Mouse (Mus musculus) intestine, embryonic 16.5 days (tissue): ENCODE measurements around the gene Adssl1. TPM values are rescaled to one million over a fixed set of nuclear protein-coding genes. Genes with fewer than 3 reads are reported as not detected.

Source experiments
- ATAC-seq: fragments of 200-750 bp; cut with Nextera tagmentation; 2 replicates; pipeline ENCODE4 v1.8.0; 2017; ENCODE audit warnings: moderate TSS enrichment, moderate library complexity
- H3K27ac ChIP-seq: fragments of 300-500 bp; sonication (generic); 2 replicates; pipeline ENCODE4 v1.5.1; 2014; ENCODE audit warnings: mild to moderate bottlenecking, low read length
- H3K27me3 ChIP-seq: fragments of 300-500 bp; sonication (generic); replicated peaks from 2 replicates; pipeline ENCODE4 v1.6.1; 2014; ENCODE audit warnings: low read length, control low read depth, mixed read lengths; ENCODE audit not compliant: control insufficient read depth, insufficient read depth
- H3K36me3 ChIP-seq: fragments of 300-500 bp; sonication (generic); 2 replicates; pipeline ENCODE4 v1.6.1; 2014; ENCODE audit warnings: low read length, control low read depth; ENCODE audit not compliant: control insufficient read depth, insufficient read depth
- H3K4me1 ChIP-seq: fragments of 300-500 bp; sonication (generic); 2 replicates; pipeline ENCODE4 v1.6.1; 2014; ENCODE audit warnings: low read length, control low read depth, mixed read lengths; ENCODE audit not compliant: control insufficient read depth, insufficient read depth
- H3K4me2 ChIP-seq: fragments of 300-500 bp; sonication (generic); 2 replicates; pipeline ENCODE4 v1.6.1; 2014; ENCODE audit warnings: low read depth, low read length, control low read depth
- H3K4me3 ChIP-seq: fragments of 300-500 bp; sonication (generic); 2 replicates; pipeline ENCODE4 v1.5.1; 2014; ENCODE audit warnings: mild to moderate bottlenecking, low read length
- H3K9ac ChIP-seq: fragments of 300-500 bp; sonication (generic); 2 replicates; pipeline ENCODE4 v1.6.1; 2014; ENCODE audit warnings: low read depth, low read length
- H3K9me3 ChIP-seq: fragments of 300-500 bp; sonication (generic); 2 replicates; pipeline ENCODE4 v1.6.1; 2016; ENCODE audit warnings: low read length, control low read depth; ENCODE audit not compliant: control insufficient read depth
- WGBS: fragments of 180-500 bp; shearing (Covaris S2); extraction: QIAGEN DNeasy Blood & Tissue Kit; methylation state at CpG from one replicate; pipeline ENCODE4 v1.1.7; 2014; 5-methylcytosine and 5-hydroxymethylcytosine counted together
- polyA plus RNA-seq: library from polyadenylated mRNA; unstranded; fragments of >200 nt; fragmentation: Nextera tagmentation; extraction: Ambion mirVana; gene quantifications from 2 replicates; pipeline ENCODE4 v1.2.1, GENCODE M21; 2015

Gene Adssl1
- polyA plus RNA-seq, 1 experiment from 2014 or later: 2.7 TPM

DNA sequence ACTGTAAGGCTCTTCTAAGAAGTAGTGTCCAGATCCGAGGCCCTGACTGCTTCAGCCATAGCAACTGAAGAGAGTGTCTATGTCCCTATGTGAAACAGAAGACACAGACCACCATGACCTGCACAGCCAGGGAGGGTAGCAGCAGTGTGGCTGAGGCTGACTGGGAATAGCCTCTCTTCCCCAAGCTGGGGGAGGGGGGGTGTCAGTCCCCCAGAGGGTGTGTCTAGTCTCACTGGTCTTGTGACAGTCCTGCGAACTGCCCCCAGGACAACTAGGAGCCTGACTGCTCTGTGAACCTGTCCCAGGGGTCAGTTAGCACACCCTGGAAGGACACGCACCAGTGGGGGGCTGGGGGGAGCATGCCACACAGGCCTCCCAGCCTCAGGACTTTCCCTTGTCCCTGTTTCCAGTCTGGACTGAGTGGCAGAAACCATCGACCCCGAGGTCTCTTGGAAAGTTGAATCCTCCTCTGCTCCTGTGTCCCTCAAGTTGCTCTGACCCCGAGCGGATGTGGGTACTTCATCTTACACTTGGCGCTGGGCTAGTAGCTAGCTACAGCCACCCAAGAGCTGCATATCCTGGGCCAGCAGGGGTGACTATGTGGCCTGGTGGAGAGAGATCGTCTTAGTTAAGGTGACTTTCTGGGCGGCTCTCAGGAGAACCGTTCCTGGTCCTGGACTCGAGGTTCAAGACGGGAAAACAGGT, 712 bp upstream of the Adssl1 start:
- no peaks in the 10 kb centered on the region for H3K36me3 ChIP-seq
- no peaks in the 10 kb centered on the region for H3K9me3 ChIP-seq
- peak; percentile 9; the same call in 1 of the 2 replicates for ATAC-seq
- peak overlapping the region; percentile 75 for H3K9ac ChIP-seq
- no peak overlapping the region for H3K27ac ChIP-seq
- peaks cover 25% of the 10 kb centered on the region for H3K4me1 ChIP-seq
- WGBS: 29% methylated on average over 13 of the region's 13 CpGs
- H3K4me3 ChIP-seq: peak overlapping the region; percentile 60
- 0 out of 2 replicates have a peak, but pooled peaks cover 4% of the 10 kb centered on the region for H3K27me3 ChIP-seq
- peak overlapping the region; percentile 99 for H3K4me2 ChIP-seq

DNA sequence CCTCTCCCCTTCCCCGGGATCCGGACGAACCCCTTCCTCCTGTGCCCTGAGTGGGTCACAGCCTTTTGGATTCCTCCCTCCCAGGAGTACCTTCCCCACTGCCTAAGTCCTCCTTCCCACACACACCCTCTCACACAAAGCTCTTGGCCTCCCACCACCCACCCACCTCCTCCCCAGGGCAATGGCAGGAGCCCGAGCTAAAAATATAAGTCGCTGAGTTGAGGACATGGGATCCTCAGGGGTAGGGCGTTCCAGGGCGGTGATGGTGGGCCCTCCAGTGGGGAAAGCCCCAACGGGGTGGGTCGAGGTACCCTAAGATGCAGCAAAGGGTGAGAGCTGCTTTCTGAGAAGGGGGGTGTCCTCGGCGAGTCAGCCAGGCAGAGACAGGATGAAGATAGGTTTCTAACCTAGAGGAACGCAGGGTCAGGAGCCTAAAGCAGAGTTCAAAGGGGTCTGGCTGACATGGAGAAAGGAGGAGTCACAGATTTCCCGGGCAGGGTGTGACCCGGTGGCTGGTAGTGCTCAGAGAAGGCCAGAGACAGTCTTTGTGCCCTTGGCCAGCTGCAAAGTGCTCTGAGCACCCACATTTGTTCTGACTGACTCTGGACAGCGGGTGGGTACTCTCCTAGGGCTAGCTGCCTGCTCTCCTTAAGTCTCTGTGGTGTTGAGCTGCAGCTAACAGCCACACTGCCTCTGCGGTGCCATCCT, 663 bp downstream of the Adssl1 start:
- H3K27me3 ChIP-seq: 0 out of 2 replicates have a peak, but pooled peaks cover 4% of the 10 kb centered on the region
- H3K27ac ChIP-seq: no peak overlapping the region
- peak overlapping the region; percentile 99 for H3K4me2 ChIP-seq
- WGBS: 18% methylated on average over 16 of the region's 16 CpGs
- no peaks in the 10 kb centered on the region for H3K9me3 ChIP-seq
- peaks cover 25% of the 10 kb centered on the region for H3K4me1 ChIP-seq
- peak overlapping the region; percentile 60 for H3K4me3 ChIP-seq
- peak overlapping the region; percentile 75 for H3K9ac ChIP-seq
- ATAC-seq: no peak
- no peaks in the 10 kb centered on the region for H3K36me3 ChIP-seq

DNA sequence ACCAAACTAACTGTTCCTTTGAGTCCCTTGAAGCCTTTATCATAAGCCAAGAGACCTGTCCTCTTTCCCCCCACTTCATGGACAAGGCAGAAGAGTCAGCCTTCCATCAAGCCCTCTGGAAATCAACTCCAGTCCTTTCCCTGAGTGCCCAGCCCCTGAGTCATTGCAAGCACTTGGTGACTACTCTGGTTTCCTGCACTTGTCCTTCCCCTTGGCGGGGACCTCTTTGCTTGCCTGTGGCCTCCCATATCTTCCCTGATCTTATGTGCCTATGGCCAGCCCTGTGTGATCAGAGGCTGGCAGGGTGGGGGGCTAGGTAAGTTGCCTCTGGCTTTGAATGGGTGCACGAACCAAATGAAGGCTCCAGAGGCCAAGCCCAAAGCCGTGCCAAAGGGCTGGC, 2.1 kb downstream of the Adssl1 start:
- no peak overlapping the region for H3K4me3 ChIP-seq
- no peak overlapping the region for H3K9ac ChIP-seq
- no peak overlapping the region for H3K4me2 ChIP-seq
- no peak overlapping the region for H3K27ac ChIP-seq
- peaks cover 33% of the 10 kb centered on the region for H3K4me1 ChIP-seq
- no peaks in the 10 kb centered on the region for H3K9me3 ChIP-seq
- H3K27me3 ChIP-seq: 0 out of 2 replicates have a peak, but pooled peaks cover 4% of the 10 kb centered on the region
- no peak for ATAC-seq
- no peaks in the 10 kb centered on the region for H3K36me3 ChIP-seq
- WGBS: 84% methylated on average over 3 of the region's 3 CpGs

DNA sequence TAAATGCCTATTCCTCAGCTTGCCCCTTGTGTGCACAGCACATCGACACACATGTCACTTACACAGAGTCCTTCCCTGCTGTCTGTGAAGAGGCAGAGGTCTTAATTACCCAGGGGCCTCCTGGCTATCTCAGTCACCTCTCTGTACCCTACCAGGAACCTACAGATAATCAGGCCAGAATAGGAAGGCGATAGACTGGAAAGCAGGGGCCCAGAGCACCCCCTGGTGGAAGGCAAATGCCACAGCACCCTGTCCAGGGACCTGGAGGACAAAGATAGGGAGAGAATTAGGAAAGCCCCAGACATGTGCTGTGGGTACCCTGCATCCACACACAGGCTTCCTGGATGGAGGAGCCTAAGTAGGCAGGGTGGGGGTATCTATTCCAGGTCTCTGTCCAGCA, 3.9 kb downstream of the Adssl1 start:
- H3K36me3 ChIP-seq: no peaks in the 10 kb centered on the region
- WGBS: 20% methylated on average over 2 of the region's 2 CpGs
- H3K4me1 ChIP-seq: peaks cover 34% of the 10 kb centered on the region
- 0 out of 2 replicates have a peak overlapping the region, but pooled peaks have one; percentile 10 for H3K9ac ChIP-seq
- no peak overlapping the region for H3K27ac ChIP-seq
- no peak overlapping the region for H3K4me2 ChIP-seq
- 0 out of 2 replicates have a peak, but pooled peaks cover 4% of the 10 kb centered on the region for H3K27me3 ChIP-seq
- no peaks in the 10 kb centered on the region for H3K9me3 ChIP-seq
- ATAC-seq: peak; percentile 26; the same call in 1 of the 2 replicates
- no peak overlapping the region for H3K4me3 ChIP-seq

DNA sequence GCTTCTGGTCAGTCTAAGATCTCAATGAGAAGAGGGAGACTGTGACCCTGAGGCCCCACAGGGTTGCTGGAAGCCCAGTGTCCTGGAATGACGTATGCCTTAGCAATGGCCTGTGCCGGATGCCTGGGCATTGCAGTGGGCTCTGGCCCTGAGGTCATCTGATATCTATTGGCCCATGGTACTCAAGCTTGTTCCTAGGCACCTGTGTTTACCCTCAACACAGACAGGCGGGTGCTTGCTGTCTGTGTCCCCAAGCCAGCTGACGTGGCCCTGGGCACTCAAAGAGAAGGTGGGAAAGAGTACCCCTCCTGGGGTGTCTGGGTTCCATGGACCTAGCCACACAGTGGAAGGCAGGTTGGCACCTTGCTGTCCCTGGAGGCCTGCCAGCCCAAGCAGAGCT, 5.9 kb downstream of the Adssl1 start:
- H3K9me3 ChIP-seq: no peaks in the 10 kb centered on the region
- WGBS: 83% methylated on average over 4 of the region's 4 CpGs
- no peak overlapping the region for H3K4me3 ChIP-seq
- H3K27me3 ChIP-seq: 0 out of 2 replicates have a peak, but pooled peaks cover 4% of the 10 kb centered on the region
- peaks cover 30% of the 10 kb centered on the region for H3K4me1 ChIP-seq
- no peak overlapping the region for H3K9ac ChIP-seq
- ATAC-seq: no peak
- no peak overlapping the region for H3K4me2 ChIP-seq
- no peak overlapping the region for H3K27ac ChIP-seq
- H3K36me3 ChIP-seq: no peaks in the 10 kb centered on the region

DNA sequence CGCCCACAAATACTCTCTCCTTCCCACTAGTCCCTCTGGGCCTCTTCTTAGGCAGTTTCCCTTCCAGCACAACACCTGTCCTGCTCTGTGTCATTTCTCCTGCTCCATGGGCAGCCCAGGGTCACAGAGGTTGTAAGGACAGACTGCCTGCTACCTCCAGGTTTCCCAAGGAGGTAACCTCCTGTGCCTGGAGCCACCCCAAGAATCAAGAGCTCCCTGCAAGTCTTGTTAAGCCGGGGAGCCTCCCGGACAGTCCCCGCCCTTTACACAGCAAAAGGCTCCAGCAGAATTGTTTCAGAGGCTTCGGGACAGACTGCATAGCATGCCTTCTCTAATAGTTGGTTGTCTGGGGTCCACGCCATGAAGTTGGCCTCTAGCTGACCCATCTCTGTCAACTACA, 6.6 kb downstream of the Adssl1 start:
- no peak for ATAC-seq
- Histone ChIP-seq H3K36me3 (no peaks in the 10 kb centered on the region), H3K27ac (no peak overlapping the region), H3K9me3 (no peaks in the 10 kb centered on the region), H3K4me1 (peaks cover 30% of the 10 kb centered on the region), H3K27me3 (0 out of 2 replicates have a peak, but pooled peaks cover 2% of the 10 kb centered on the region), H3K9ac (0 out of 2 replicates have a peak overlapping the region, but pooled peaks have one; percentile 0), H3K4me2 (no peak overlapping the region), H3K4me3 (no peak overlapping the region)
- WGBS: 57% methylated on average over 6 of the region's 6 CpGs

DNA sequence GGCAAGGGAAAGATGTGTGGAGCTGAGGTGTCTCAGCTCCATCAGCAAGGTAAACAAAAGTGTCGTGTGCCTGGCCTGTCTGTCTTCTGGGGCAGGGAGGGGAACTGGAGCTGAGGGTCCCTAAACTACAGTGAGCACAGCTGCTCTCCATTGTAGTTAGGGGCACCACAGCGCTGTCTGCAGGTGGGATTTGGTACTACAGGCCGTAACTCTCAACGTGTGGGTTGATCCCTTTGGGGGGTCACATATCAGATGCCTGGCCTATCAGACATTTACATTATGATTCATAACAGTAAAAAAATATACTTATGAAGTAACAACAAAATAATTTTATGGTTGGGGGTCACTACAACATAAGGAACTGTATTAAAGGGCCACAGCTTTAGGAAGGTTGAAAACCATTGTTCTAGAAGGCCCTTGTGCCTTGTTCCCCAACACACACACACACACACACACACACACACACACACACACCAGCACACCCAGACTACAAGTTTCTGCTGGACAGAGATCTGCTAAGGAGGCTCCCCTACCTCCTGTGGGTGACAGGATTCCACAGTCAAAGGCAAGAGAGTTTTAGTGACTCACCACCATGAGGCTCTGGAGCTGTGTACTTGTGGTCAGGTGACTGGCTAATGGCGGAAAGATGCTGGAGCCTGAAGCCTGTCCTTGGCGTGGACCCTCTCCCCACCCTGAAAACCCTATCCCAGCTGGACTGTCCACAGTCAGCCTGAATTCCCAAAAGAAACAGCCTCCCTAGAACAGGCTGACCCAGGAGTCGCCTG, 7.4 kb downstream of the Adssl1 start:
- WGBS: 61% methylated on average over 7 of the region's 7 CpGs

DNA sequence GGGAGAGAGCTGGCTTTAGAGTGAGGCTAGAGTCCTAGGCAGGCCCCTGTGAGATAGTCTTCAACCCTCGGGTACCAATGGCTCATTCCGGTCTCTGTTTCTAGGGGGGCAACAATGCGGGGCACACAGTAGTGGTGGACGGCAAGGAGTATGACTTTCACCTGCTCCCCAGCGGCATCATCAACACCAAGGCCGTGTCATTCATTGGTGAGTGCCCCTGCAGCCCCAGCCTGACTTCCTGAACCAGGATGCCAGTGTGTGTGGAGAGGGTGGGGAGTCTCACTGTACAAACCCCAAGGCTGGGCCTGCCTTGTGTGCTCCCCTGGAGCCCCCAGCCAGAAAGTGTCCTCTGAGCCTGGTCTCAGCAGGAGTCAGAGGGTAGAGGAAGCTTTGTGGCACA, 8.4 kb downstream of the Adssl1 start:
- no peaks in the 10 kb centered on the region for H3K9me3 ChIP-seq
- no peaks in the 10 kb centered on the region for H3K27me3 ChIP-seq
- no peak overlapping the region for H3K27ac ChIP-seq
- no peak for ATAC-seq
- H3K4me3 ChIP-seq: no peak overlapping the region
- no peak overlapping the region for H3K4me2 ChIP-seq
- no peaks in the 10 kb centered on the region for H3K36me3 ChIP-seq
- peaks cover 31% of the 10 kb centered on the region for H3K4me1 ChIP-seq
- no peak overlapping the region for H3K9ac ChIP-seq
- 83% methylated on average over 6 of the region's 6 CpGs for WGBS

More for the DNA sequence above, 7.4 kb downstream of the Adssl1 start:
- Histone ChIP-seq H3K27me3 (no peaks in the 10 kb centered on the region), H3K4me1 (peaks cover 33% of the 10 kb centered on the region), H3K9ac (0 out of 2 replicates have a peak overlapping the region, but pooled peaks have one; percentile 0), H3K4me2 (no peak overlapping the region), H3K27ac (no peak overlapping the region), H3K9me3 (no peaks in the 10 kb centered on the region), H3K36me3 (no peaks in the 10 kb centered on the region), H3K4me3 (no peak overlapping the region)
- no peak for ATAC-seq
